Mouse (Mus musculus): ENCODE measurements around the gene Hmcn1. TPM values are rescaled to one million over a fixed set of nuclear protein-coding genes. Genes with fewer than 3 reads are reported as not detected.

The Hmcn1 gene
- polyA plus RNA-seq, 1 experiment from 2014 or later, result 1.4 TPM

GRCm38 (mm10) chr1:150802642-150803041 lies 190.6 kb downstream of the Hmcn1 start:
- ATAC-seq, result no peak
- no peaks in the 10 kb centered on the region for H3K27me3 ChIP-seq
- H3K27ac ChIP-seq, result no peak overlapping the region
- H3K4me2 ChIP-seq (replicated peaks), result no peak overlapping the region
- H3K9ac ChIP-seq (replicated peaks), result no peak overlapping the region
- H3K4me1 ChIP-seq (replicated peaks), result 0 out of 2 replicates have a peak, but pooled peaks cover 5% of the 10 kb centered on the region
- WGBS, result 85% methylated on average over 12 of the region's 12 CpGs
- H3K4me3 ChIP-seq (replicated peaks), result no peak overlapping the region
- no peaks in the 10 kb centered on the region for H3K36me3 ChIP-seq
- H3K9me3 ChIP-seq, result no peaks in the 10 kb centered on the region

DNA sequence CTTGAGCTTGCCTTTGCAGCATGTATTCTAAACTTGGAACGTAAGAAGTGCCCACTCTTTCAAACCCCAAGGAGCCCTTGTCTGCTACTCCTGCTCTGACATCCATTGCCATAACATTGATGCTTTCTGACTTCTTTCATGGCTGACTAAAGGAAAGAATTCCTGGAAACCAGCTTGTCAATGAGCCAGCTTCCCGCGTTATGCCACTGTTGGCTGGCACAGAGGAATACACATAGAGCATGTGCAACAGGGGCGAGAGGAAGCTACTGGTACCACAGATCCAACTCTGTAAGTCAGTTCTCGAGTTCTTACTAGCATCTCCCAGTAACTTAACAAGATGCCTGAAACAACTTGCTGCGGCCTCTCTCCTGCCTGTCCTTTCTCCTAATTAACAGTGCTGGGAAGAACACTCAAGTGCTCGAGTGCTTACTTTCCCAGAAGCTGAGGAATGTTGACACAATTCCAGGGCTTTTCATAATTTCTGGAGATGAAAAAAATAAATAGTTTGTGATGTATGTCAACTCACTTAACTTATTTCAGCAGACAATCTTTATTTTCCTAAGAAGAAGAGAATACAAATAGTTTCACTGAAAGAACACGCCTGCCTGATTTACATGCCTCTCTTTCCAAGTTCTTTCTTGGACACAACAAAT lies 192.5 kb downstream of the Hmcn1 start:
- no peak for ATAC-seq
- Histone ChIP-seq H3K9ac (replicated peaks) (no peak overlapping the region), H3K4me1 (replicated peaks) (0 out of 2 replicates have a peak, but pooled peaks cover 5% of the 10 kb centered on the region), H3K27me3 (no peaks in the 10 kb centered on the region), H3K36me3 (no peaks in the 10 kb centered on the region), H3K4me3 (replicated peaks) (no peak overlapping the region), H3K27ac (no peak overlapping the region), H3K9me3 (no peaks in the 10 kb centered on the region; the same call in 1 of the 2 replicates), H3K4me2 (replicated peaks) (no peak overlapping the region)
- WGBS, result 82% methylated on average over 8 of the region's 8 CpGs

GRCm38 (mm10) chr1:150798651-150799050 lies 194.6 kb downstream of the Hmcn1 start:
- Histone ChIP-seq H3K27me3 (no peaks in the 10 kb centered on the region), H3K9me3 (no peaks in the 10 kb centered on the region; the same call in 1 of the 2 replicates), H3K4me1 (replicated peaks) (no peaks in the 10 kb centered on the region), H3K9ac (replicated peaks) (no peak overlapping the region), H3K4me3 (replicated peaks) (no peak overlapping the region), H3K36me3 (no peaks in the 10 kb centered on the region), H3K4me2 (replicated peaks) (no peak overlapping the region), H3K27ac (no peak overlapping the region)
- WGBS, result 92% methylated on average over 5 of the region's 5 CpGs
- no peak for ATAC-seq

DNA sequence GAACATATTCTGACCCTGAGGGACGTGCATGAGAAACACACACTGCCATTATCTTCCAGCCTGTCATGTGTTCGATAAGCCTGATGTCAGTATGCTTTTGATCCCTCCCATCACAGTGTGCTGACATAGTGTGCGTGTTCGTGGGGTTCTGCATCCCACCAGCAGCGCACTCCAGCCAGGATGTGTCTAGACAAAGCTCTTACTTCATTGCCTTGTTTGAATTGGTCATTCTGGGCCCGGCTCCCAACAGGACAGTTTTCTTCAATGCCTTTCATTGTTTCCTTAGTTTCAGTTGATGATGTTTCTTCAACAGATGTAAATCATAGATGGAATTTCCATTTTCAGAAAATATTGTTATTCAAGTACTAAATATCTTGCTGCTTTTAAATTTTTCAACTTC lies 206.5 kb downstream of the Hmcn1 start:
- no peak overlapping the region for H3K27ac ChIP-seq

GRCm38 (mm10) chr1:150783070-150783842 lies 210.0 kb downstream of the Hmcn1 start:
- Histone ChIP-seq H3K9ac (replicated peaks) (no peak overlapping the region), H3K9me3 (no peaks in the 10 kb centered on the region), H3K4me3 (replicated peaks) (no peak overlapping the region), H3K27me3 (no peaks in the 10 kb centered on the region), H3K27ac (no peak overlapping the region), H3K4me1 (replicated peaks) (no peaks in the 10 kb centered on the region; the same call in 1 of the 2 replicates), H3K4me2 (replicated peaks) (no peak overlapping the region), H3K36me3 (no peaks in the 10 kb centered on the region)
- no peak for ATAC-seq
- WGBS, result 62% methylated on average over 15 of the region's 15 CpGs

More for the DNA sequence above, 206.5 kb downstream of the Hmcn1 start:
- no peak overlapping the region for H3K9ac ChIP-seq (replicated peaks)
- no peak overlapping the region for H3K4me3 ChIP-seq (replicated peaks)
- H3K4me1 ChIP-seq (replicated peaks), result no peaks in the 10 kb centered on the region; the same call in 1 of the 2 replicates
- no peaks in the 10 kb centered on the region for H3K9me3 ChIP-seq
- no peaks in the 10 kb centered on the region for H3K27me3 ChIP-seq
- no peak for ATAC-seq
- 82% methylated on average over 6 of the region's 6 CpGs for WGBS
- no peaks in the 10 kb centered on the region for H3K36me3 ChIP-seq
- no peak overlapping the region for H3K4me2 ChIP-seq (replicated peaks)

GRCm38 (mm10) chr1:150779902-150780301 lies 213.3 kb downstream of the Hmcn1 start:
- Histone ChIP-seq H3K9me3 (no peaks in the 10 kb centered on the region), H3K27ac (no peak overlapping the region), H3K36me3 (no peaks in the 10 kb centered on the region), H3K4me3 (replicated peaks) (no peak overlapping the region), H3K27me3 (no peaks in the 10 kb centered on the region), H3K4me2 (replicated peaks) (no peak overlapping the region), H3K4me1 (replicated peaks) (no peaks in the 10 kb centered on the region; the same call in 1 of the 2 replicates), H3K9ac (replicated peaks) (no peak overlapping the region)
- 29% methylated on average over 2 of the region's 2 CpGs for WGBS
- no peak for ATAC-seq

- ATAC-seq, result no peak
- Histone ChIP-seq H3K36me3 (no peaks in the 10 kb centered on the region), H3K27me3 (no peaks in the 10 kb centered on the region), H3K4me1 (replicated peaks) (no peaks in the 10 kb centered on the region), H3K4me3 (replicated peaks) (no peak overlapping the region), H3K9ac (replicated peaks) (no peak overlapping the region), H3K9me3 (no peaks in the 10 kb centered on the region), H3K4me2 (replicated peaks) (no peak overlapping the region), H3K27ac (no peak overlapping the region)
Measured at GRCm38 (mm10) chr1:150776741-150777140, 216.5 kb downstream of the Hmcn1 start.

- H3K4me2 ChIP-seq (replicated peaks), result no peak overlapping the region
- whole genome bisulfite sequencing, result 94% methylated on average over 2 of the region's 2 CpGs
- ATAC-seq, result no peak
Measured at GRCm38 (mm10) chr1:150775742-150776141, 217.5 kb downstream of the Hmcn1 start.

DNA sequence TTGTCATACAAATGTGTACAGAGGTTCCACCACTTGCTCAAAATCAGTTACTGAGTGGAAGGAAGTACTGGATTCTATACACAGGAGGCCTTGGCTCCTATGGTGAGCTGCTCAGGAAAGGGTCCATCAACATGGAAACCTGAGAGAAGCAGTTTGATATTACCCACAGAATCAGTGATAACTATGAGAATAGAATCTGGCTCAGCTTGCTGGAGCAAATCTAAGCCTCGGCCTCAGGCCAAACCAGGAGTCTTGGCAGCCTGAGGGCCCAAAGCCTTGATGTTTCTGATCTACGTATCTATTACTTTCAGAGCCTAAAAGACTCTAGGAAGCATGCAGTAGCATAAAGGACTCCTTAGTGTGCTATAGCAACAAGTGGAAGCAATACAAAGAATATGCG lies 220.3 kb downstream of the Hmcn1 start:
- WGBS, result 92% methylated on average over 3 of the region's 3 CpGs
- Histone ChIP-seq H3K9me3 (no peaks in the 10 kb centered on the region), H3K4me1 (replicated peaks) (no peaks in the 10 kb centered on the region)

More at GRCm38 (mm10) chr1:150775742-150776141, 217.5 kb downstream of the Hmcn1 start:
- H3K4me1 ChIP-seq (replicated peaks), result no peaks in the 10 kb centered on the region
- no peaks in the 10 kb centered on the region for H3K36me3 ChIP-seq
- no peaks in the 10 kb centered on the region for H3K9me3 ChIP-seq
- no peaks in the 10 kb centered on the region for H3K27me3 ChIP-seq
- H3K4me3 ChIP-seq (replicated peaks), result no peak overlapping the region
- H3K9ac ChIP-seq (replicated peaks), result no peak overlapping the region
- H3K27ac ChIP-seq, result no peak overlapping the region

DNA sequence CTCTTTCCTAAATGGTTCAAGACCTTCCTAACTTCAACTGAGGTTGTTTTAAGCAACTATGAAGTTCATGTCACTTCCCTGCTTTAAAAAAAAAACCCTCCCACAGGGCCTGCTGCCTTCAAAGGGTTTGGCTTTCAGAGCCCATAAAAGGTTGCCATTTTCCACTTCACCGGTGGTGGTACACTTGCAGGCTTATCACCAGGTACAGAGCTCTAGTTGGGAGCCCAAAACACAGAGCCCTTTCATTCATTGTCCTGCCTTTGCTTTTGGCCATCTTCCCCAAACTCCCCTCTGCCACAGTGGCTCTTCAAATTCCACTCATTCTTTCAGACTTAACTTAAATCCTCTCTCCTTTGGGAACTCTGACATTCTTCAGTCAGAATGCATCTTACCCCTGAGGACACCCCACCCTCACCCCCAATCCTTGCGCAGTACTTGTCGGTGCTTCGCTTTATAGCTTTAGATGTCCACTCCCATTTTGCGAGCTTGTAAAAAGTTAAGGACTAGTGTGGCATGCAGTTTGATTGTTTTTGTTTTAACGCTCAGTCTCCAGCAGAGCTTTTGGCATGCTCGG lies 222.2 kb downstream of the Hmcn1 start:
- 47% methylated on average over 7 of the region's 7 CpGs for WGBS
- H3K27ac ChIP-seq, result no peak overlapping the region
- no peak overlapping the region for H3K4me2 ChIP-seq (replicated peaks)
- no peak overlapping the region for H3K4me3 ChIP-seq (replicated peaks)
- no peaks in the 10 kb centered on the region for H3K27me3 ChIP-seq
- H3K36me3 ChIP-seq, result no peaks in the 10 kb centered on the region
- H3K9me3 ChIP-seq, result no peaks in the 10 kb centered on the region
- no peak for ATAC-seq
- no peaks in the 10 kb centered on the region for H3K4me1 ChIP-seq (replicated peaks)
- no peak overlapping the region for H3K9ac ChIP-seq (replicated peaks)

More for the DNA sequence above, 220.3 kb downstream of the Hmcn1 start:
- Histone ChIP-seq H3K9ac (replicated peaks) (no peak overlapping the region), H3K4me2 (replicated peaks) (no peak overlapping the region), H3K27ac (no peak overlapping the region), H3K4me3 (replicated peaks) (no peak overlapping the region), H3K36me3 (no peaks in the 10 kb centered on the region), H3K27me3 (no peaks in the 10 kb centered on the region)
- no peak for ATAC-seq

DNA sequence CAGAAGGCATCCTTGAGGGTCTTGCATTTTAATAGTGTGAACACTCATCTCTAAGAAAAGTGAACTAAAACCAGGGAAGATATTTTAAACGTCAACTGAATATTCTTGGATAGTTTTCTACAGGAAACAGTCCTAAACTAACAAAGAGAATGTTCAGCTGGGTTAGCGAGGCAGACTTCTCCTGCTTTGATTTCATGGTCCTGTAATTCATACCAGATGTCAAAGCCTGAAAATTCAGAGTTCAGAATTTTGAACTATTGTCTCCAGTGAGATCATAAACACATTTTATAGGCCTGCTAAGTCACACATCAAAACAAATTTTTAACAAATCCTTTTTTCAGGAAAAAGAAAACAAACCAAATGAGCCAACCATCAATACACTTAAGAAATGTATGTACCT lies 223.4 kb downstream of the Hmcn1 start:
- no peaks in the 10 kb centered on the region for H3K9me3 ChIP-seq
- H3K4me3 ChIP-seq (replicated peaks), result no peak overlapping the region
- ATAC-seq, result no peak
- no peaks in the 10 kb centered on the region for H3K4me1 ChIP-seq (replicated peaks)
- 74% methylated on average over 2 of the region's 2 CpGs for WGBS
- no peak overlapping the region for H3K27ac ChIP-seq
- no peak overlapping the region for H3K4me2 ChIP-seq (replicated peaks)
- H3K27me3 ChIP-seq, result no peaks in the 10 kb centered on the region
- H3K9ac ChIP-seq (replicated peaks), result no peak overlapping the region
- no peaks in the 10 kb centered on the region for H3K36me3 ChIP-seq

GRCm38 (mm10) chr1:150761678-150762077 lies 231.6 kb downstream of the Hmcn1 start:
- Histone ChIP-seq H3K4me2 (replicated peaks) (no peak overlapping the region), H3K9me3 (no peaks in the 10 kb centered on the region), H3K4me3 (replicated peaks) (no peak overlapping the region), H3K27me3 (no peaks in the 10 kb centered on the region), H3K27ac (no peak overlapping the region), H3K9ac (replicated peaks) (no peak overlapping the region), H3K36me3 (no peaks in the 10 kb centered on the region), H3K4me1 (replicated peaks) (no peaks in the 10 kb centered on the region)
- 78% methylated on average over 4 of the region's 4 CpGs for WGBS
- no peak for ATAC-seq

All from midbrain, embryonic 13.5 days (tissue).